Mouse (Mus musculus): ENCODE data around the gene Areg.

Gene Areg

DNA sequence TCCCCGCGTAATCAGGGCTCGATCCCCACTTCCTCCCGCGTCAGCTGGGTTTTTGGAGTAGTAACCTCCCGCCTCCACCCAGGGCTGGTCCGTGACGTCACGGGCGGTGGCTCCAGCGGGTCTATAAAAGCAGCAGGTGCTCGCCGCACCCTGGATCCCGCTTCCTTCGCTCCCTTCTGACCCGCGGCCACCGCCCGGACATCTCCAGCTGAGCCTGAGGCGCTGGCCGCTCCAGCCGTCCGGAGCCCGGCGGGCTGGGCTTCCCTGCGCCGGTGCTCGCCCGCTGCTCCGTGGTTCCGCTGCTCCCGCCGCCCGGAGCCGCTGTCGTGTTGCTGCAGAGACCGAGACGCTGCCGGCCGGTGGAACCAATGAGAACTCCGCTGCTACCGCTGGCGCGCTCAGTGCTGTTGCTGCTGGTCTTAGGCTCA, at the start of gene Areg:
TSS of gene Areg (plus strand) at position 154 of the 428 bp plus-strand sequence.
- DNase-seq = peak; percentile 5 to 6

GRCm38 (mm10) chr5:91090301-91090700, 49.1 kb upstream of the Areg start:
- DNase-seq = no peak

DNA sequence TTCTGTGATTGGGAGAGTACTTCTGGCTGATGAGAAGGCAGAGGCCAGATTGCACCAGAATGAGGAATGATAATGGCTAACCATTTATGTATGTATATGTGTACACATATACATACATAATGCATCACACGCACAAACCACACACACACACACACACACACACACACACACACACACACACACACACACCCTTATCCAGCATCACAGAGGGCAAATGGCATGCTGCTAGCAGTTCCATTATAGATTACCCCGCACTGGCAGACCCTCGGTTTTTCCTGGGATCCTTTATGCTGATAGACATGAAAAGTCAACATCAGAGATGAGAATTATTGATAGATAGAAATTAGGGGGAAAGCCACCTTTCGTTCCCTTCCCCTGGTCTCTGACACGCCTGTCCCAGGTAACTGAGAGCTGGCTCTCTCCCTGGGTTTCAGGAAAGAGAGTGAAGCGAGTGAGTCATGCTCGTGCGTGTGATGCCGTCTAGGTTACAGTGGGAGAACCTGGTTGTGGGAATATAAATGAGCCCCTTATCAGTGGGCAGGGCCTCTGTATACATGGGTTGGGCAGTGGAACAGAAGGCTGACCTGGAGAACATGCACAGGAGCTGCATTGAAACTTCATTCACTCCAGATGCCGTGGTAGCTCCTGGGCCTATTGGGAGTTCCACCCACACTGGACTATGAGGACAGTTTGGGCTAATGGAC, 41.3 kb upstream of the Areg start:
- DNase-seq = no peak

DNA sequence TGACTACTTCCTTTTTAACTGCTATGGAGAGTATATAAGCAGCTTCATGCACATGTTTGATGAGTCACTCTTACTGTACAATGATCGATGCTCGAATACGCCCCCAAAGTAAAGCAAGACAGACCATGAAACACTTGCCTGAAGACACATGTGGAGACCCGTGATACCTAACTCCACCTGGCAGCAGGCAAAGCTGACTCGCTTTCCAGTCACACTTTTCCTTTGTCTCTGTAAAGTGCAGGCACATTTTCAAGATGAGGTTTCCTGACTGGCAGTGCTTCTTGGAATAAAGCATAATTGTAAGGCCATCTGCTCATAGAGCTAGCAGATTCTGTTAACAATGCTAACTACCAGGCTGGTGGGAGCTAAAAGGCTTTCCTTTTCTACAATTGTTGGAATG, 37.7 kb upstream of the Areg start:
- DNase-seq = no peak

DNA sequence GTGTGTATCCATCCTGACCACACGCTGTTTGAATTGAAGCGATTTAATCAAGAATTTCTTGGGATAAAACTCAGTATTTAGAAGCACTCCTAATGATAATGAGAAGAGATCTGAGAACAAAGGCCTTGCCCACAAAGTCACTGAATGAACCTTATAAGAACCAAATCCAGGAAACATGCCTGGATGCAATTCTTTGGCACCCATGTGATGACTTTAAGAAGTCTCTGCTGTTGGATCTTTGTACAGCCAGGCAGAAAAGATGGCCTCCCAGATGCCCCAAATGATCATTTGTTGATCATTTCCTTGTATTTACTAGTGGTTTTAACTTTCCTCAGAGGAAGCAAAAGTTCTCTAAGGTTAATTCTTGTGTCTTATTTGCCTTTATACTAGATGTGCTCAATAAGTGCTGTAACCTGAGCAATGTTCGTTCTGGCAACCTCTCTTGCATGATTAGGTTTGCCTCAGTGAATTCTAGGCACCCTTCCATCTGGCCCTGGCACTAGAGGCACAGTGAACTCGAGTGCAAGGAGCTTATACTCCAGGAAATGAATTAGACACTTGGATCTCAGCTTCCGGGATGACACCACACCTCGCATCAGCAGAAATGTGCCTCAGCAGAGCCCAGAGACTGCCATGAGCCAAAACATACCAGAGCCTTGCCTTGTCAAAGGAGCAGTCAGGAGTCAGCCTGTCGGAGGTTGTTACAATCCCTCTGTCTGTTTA, 35.3 kb upstream of the Areg start:
- no peak for DNase-seq

DNA sequence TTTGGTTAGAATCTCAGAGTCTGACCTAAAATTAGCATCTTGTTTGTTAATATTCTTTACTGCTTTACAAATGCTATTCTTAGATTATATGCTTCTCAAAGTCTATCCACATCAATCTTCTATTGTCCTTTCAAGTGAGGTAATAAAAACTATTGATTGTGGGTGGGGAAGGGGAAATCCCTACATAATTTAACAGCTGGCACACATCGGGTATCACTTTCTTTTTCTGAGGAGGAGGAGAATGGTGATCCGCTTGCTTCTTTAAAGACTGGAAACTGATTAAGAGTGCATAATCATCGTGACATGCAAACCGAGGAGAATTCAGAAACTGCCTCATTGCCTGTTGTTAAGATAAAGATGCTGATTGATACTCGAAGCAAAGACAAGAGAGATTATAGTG, 33.2 kb upstream of the Areg start:
- no peak for DNase-seq

- no peak for DNase-seq
Observed at GRCm38 (mm10) chr5:91110023-91110670, 29.3 kb upstream of the Areg start.

DNA sequence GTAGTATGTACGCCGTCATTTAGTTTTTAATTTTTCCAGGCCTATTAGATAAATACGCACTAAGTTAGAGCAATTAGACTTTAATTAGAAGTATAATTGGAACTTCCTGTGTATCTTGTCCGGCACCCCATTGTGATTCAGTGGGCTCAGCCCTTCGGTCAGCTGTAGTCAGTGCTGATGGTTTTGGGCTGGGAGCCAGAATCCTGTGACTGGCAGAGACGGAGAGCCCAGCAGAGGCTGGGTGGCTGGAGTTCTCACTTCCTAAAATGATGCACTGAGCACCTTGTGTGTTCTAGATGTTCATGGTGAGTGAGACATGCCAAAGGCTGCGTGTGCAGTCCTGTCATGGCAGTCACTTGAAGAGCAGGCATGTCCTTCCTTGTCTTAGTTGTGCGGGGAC, 28.4 kb upstream of the Areg start:
- DNase-seq = no peak

DNA sequence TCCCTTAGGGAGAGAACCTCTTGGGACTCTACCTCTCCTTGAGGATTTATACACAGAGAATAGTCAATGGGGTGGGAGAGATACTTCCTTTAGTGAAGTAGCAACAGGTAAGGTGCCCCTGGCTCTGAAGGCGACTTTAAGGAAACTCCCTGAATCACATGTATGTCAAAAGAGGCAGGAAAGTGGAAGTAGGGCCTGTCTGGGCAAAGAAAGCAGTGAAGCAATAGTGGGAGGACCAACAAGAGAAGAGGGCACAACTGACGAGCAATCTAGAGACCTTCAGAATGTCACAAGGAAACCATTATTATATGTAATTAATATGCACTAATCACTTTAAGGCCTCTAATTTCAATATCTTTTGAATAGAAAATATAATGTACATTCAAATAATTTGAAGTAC, 25.4 kb upstream of the Areg start:
- no peak for DNase-seq

DNA sequence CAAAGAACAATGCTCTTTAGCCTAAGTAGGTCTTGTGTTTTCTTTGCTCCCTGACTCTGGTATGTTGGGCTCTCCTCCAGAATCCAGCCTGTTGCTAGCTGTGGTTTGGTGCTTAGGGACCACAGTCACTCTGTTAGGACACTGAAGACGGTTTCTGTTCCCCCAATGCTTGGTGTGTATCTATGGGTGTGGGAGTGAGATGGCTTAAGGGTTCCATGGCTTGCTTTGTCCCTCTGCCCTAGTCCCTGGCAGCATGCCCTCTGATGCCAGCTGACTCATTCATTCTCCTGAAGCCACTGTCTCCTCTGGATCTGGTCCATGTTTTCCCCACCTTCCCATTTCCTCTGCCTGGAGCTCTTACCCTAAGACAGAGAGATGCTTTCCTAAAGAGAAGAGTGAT, 24.8 kb upstream of the Areg start:
- no peak for DNase-seq

- DNase-seq = no peak
Observed at GRCm38 (mm10) chr5:91118618-91119017, 20.8 kb upstream of the Areg start.

DNA sequence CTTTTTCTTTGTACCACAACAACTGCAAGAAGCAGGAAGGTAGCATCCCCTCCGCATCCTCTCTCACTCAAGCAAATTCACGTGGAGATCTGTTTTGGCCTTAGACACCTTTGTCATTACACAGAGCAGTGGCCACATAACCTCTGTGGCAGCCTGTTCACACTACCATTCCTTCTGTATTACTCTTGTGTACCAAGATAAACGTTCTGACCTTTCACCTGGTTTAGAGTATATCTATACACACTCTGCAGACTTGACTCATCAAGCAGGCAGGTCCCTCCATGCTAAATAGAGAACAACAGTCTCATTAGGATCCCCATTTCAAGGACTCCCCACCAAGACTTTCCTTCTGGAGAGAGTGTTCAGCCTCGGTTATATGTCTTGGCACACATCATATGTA, 16.0 kb upstream of the Areg start:
- DNase-seq = no peak

GRCm38 (mm10) chr5:91124140-91124539, 15.3 kb upstream of the Areg start:
- no peak for DNase-seq

DNA sequence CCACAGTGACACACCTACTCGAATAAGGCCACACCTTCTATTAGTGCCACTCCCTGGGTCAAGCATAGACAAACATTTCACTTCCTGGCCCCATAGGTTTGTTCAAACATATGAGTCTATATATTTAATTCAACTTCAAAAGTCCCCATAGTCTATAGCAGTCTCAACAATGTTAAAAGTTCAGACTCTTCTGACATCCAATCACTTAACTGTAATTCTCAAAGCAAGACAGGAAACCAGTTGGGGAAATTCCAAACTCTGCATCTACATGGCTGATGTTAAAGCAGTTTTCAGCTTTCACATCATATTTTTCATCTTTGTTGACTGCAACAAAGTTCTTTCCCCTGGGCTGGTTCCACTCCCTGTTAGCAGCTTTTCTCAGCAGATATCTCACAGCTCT, 12.8 kb upstream of the Areg start:
- DNase-seq = no peak

DNA sequence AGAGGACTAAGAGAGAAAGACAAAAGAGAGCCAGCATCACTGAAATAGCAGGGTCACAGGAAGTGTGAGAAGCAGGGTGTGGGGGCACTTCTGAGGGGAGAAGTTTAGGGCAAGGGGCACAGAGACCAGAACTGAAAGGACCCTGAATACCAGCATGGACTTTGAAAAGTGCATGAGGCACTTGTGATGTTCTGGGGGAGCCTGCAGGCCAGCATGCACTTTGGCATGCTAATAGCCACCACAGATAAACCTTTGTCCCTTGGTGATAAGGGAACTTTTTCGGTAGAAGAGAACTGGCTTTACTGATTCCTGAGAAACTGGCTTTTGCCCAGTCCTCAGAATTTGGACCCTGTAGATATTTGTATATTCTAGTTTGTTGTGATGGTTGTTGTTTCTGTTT, 4.4 kb upstream of the Areg start:
- no peak for DNase-seq

GRCm38 (mm10) chr5:91138970-91139369, 429 bp upstream of the Areg start:
- no peak for DNase-seq

- DNase-seq = no peak
Observed at GRCm38 (mm10) chr5:91140896-91141448, 1.6 kb downstream of the Areg start.

- DNase-seq = no peak
Observed at GRCm38 (mm10) chr5:91144971-91145370, 5.6 kb downstream of the Areg start.

- no peak for DNase-seq
Observed at GRCm38 (mm10) chr5:91147001-91147400, 7.6 kb downstream of the Areg start.

DNA sequence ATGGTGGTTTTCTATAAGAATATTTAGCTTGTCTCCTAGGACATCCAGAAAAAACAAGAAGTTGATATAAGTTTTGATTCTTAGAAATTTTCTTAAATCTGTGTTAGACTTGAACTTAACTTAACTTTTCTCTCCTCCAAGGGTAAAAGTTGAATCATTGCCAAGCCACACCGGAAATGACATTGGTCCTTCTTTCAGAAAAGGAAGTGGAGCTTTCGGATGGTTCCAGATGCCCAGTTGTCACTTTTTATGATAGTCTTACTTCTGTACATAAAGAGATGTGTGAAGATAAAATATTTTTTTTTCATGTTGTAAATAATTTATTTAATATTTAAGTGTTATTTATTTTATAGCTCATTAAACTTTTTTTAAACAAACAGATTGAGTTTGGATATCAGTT, 8.7 kb downstream of the Areg start:
- no peak for DNase-seq

DNA sequence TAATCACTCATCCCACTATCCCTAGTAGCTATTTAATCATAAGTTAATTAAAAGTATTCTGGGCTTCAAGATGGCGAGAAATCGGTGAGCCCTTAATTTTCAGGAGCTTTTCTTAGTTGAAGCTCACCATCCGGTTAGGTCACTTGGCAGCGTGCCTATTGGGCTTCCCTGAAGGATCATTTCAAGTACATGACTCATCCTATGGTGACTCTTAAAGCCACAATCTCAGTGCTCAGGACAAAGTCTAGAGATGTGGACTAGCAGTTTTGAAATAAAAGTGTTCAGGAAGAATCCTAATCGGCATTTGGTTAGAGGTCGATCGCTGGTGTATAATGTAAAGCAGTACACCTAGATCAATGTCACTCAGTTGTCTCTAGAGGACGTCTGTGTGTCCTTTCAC, 17.3 kb downstream of the Areg start:
- no peak for DNase-seq

- no peak for DNase-seq
Observed at GRCm38 (mm10) chr5:91157169-91157568, 17.8 kb downstream of the Areg start.

GRCm38 (mm10) chr5:91162787-91163186, 23.4 kb downstream of the Areg start:
- DNase-seq = no peak

- no peak for DNase-seq
Observed at GRCm38 (mm10) chr5:91166601-91167000, 27.2 kb downstream of the Areg start.

Data from thymus, adult 18-20 months (tissue).